Mouse (Mus musculus) forebrain, embryonic 16.5 days (tissue): Measurements from ENCODE around the gene E130308A19Rik. TPM values are rescaled to one million over a fixed set of nuclear protein-coding genes. Genes with fewer than 3 reads are reported as not detected.

ENCODE experiments used
- ATAC-seq: fragments of 200-750 bp; cut with Nextera tagmentation; 2 replicates; pipeline ENCODE4 v1.8.0; 2017; ENCODE audit warnings: mild to moderate bottlenecking, moderate library complexity
- H3K27ac ChIP-seq: fragments of 300-500 bp; sonication (generic); 2 replicates; pipeline ENCODE4 v1.5.1; 2014; ENCODE audit warnings: low read length, control low read depth
- H3K27me3 ChIP-seq: fragments of 300-500 bp; sonication (generic); replicated peaks from 2 replicates; pipeline ENCODE4 v1.6.1; 2014; ENCODE audit warnings: low read length; ENCODE audit not compliant: control insufficient read depth, insufficient read depth
- H3K36me3 ChIP-seq: fragments of 300-500 bp; sonication (generic); 2 replicates; pipeline ENCODE4 v1.6.1; 2014; ENCODE audit not compliant: control insufficient read depth, insufficient read depth
- H3K4me1 ChIP-seq: fragments of 300-500 bp; sonication (generic); replicated peaks from 2 replicates; pipeline ENCODE4 v1.6.1; 2014; ENCODE audit warnings: low read length; ENCODE audit not compliant: control insufficient read depth, insufficient read depth
- H3K4me2 ChIP-seq: fragments of 300-500 bp; sonication (generic); 2 replicates; pipeline ENCODE4 v1.6.1; 2014; ENCODE audit warnings: mild to moderate bottlenecking, low read length, control low read depth
- H3K4me3 ChIP-seq: fragments of 300-500 bp; sonication (generic); replicated peaks from 2 replicates; pipeline ENCODE4 v1.5.1; 2014; ENCODE audit warnings: mild to moderate bottlenecking, low read length, control low read depth
- H3K9ac ChIP-seq: fragments of 300-500 bp; sonication (generic); replicated peaks from 2 replicates; pipeline ENCODE4 v1.6.1; 2014; ENCODE audit warnings: low read depth, low read length, control low read depth
- H3K9me3 ChIP-seq: fragments of 300-500 bp; sonication (generic); 2 replicates; pipeline ENCODE4 v1.6.1; 2016; ENCODE audit warnings: low read length; ENCODE audit not compliant: control insufficient read depth
- WGBS: fragments of 180-500 bp; shearing (Covaris S2); extraction: QIAGEN DNeasy Blood & Tissue Kit; methylation state at CpG from one replicate; pipeline ENCODE4 v1.1.7; 2014; 5-methylcytosine and 5-hydroxymethylcytosine counted together
- polyA plus RNA-seq: library from polyadenylated mRNA; unstranded; fragments of >200 nt; fragmentation: Nextera tagmentation; extraction: Ambion mirVana; gene quantifications from 2 replicates; pipeline ENCODE4 v1.2.1, GENCODE M21; 2015

Gene E130308A19Rik
- polyA plus RNA-seq, 1 experiment from 2014 or later: 29.8 TPM

DNA sequence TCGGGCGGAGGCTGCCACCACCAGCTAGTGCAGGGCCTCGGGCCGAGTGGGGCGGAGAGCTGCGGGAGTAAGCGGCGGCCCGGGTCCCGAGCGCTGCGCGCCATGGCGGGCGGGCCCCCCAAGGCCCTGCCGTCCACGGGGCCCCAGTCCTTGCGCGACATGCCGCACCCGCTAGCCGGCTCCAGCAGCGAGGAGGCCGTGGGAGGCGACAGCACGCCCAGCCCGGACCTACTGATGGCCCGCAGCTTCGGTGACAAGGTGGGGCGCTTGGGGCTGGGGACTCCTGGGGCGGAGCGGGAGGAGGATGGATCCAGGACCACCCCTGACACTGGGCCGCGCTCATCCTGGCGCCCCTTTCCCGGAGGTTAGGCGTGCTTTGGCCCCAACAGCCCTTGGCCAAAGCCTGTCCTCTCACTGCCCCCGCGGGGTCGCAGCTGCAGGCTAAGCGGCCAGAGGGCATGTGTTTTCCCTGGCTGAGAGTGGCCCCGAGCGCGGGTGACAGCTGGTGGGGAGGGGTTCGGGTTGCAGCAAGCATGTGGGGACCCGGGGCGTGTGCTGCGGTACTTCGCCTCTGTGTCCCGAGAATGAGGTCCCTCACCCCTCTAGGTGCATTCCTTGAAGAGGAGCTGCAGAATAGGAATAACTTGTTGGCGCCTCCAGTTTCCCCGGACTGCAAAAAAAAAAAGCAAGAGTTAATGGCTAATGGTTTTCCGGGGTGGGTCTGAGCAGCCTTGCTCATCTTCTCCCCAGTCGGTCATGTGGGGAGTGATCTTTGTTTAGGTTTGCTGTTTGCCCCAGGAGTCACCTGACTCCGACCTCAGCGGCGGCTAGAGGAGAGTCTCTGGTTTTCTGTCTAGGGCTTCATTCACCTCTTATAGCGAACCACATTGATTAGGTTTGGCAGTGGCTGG lies 180.2 kb downstream of the E130308A19Rik start:
- H3K27ac ChIP-seq: peak overlapping the region; percentile 60; the same call in 1 of the 2 replicates
- peaks cover 12% of the 10 kb centered on the region for H3K4me1 ChIP-seq
- no peaks in the 10 kb centered on the region for H3K9me3 ChIP-seq
- no peaks in the 10 kb centered on the region for H3K36me3 ChIP-seq
- H3K4me3 ChIP-seq: peak overlapping the region; percentile 92
- ATAC-seq: peak; percentile 21
- H3K9ac ChIP-seq: peak overlapping the region; percentile 90
- no peaks in the 10 kb centered on the region for H3K27me3 ChIP-seq
- 0% methylated on average over 54 of the region's 58 CpGs for WGBS
- peak overlapping the region; percentile 96 for H3K4me2 ChIP-seq

DNA sequence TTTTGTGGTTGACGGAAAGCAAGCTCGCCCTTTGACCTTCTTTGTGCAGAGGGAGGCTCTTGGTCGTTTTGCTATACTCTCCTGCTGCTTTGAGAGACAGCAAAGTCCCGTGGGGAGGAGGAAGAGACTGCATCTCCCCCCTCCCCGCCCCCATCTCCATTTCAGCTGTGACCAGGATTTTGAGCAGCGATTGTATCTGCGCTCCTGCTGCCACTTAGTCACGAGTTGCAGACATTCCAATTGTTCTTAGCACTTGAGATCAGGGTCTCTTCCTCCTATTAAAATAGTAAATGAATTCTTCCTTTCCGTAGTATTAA lies 180.8 kb downstream of the E130308A19Rik start:
- Histone ChIP-seq H3K36me3 (no peaks in the 10 kb centered on the region), H3K27me3 (no peaks in the 10 kb centered on the region), H3K4me3 (peak overlapping the region; percentile 92), H3K4me1 (peaks cover 12% of the 10 kb centered on the region), H3K27ac (no peak overlapping the region), H3K9ac (peak overlapping the region; percentile 90), H3K4me2 (peak overlapping the region; percentile 96), H3K9me3 (no peaks in the 10 kb centered on the region)
- ATAC-seq: no peak
- 5% methylated on average over 9 of the region's 9 CpGs for WGBS

DNA sequence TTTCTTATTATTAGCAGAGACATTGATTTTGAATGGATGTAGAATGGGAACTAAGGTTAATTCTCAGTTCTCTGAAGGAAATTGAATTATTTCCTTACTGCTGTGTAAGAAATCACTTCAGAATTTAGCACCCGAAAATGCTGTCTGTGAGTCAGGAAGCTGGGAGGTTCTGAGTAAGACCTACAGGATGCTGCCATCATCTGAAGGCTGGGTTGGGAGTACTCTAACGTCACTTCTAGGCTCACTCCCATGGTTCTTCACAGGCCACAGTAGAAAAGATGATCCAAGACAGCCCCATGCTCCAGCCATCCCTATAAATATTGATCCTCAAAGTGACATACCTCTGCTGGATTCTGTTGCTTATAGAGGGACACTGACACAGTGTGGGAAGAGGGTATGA lies 181.5 kb downstream of the E130308A19Rik start:
- WGBS: 78% methylated on average over 2 of the region's 2 CpGs
- Histone ChIP-seq H3K4me1 (peaks cover 12% of the 10 kb centered on the region), H3K9me3 (no peaks in the 10 kb centered on the region), H3K9ac (no peak overlapping the region), H3K4me2 (no peak overlapping the region; the same call in 1 of the 2 replicates), H3K27ac (no peak overlapping the region), H3K27me3 (no peaks in the 10 kb centered on the region), H3K36me3 (no peaks in the 10 kb centered on the region), H3K4me3 (no peak overlapping the region)
- no peak for ATAC-seq

DNA sequence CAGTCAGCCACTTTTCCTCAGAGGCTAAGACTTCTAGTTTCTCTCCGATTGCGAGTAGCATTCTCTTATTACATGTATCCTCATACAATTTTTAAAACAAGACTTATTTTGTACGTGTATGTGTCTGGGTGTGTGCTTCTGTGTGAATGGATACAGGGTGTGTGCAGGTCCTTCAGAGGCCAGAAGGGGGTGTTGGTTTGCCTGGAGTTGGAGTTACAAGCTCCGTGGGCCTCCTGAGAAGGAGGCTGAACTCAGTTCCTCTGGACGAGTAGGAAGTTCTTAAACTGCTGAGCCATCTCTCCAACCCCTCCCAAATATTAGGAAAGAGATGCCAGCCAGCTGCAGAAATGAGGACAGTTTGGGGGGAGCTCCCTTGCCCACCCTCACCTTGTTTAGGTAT lies 182.4 kb downstream of the E130308A19Rik start:
- no peaks in the 10 kb centered on the region for H3K27me3 ChIP-seq
- H3K27ac ChIP-seq: no peak overlapping the region
- no peaks in the 10 kb centered on the region for H3K9me3 ChIP-seq
- peaks cover 12% of the 10 kb centered on the region for H3K4me1 ChIP-seq
- no peak overlapping the region for H3K4me2 ChIP-seq
- no peak overlapping the region for H3K4me3 ChIP-seq
- no peak for ATAC-seq
- WGBS: 78% methylated on average over 5 of the region's 5 CpGs
- H3K9ac ChIP-seq: no peak overlapping the region
- H3K36me3 ChIP-seq: no peaks in the 10 kb centered on the region

Other genes with a start within 250 kb of the E130308A19Rik start
- 0.84 and 1.8 TPM in 2 replicates for gene Susd1, start 187.6 kb upstream of the E130308A19Rik start, polyA plus RNA-seq
- 15.9 and 17.1 TPM in 2 replicates for gene Ptbp3, start 76.8 kb upstream of the E130308A19Rik start, polyA plus RNA-seq
- gene Hsdl2, start 44.6 kb upstream of the E130308A19Rik start, polyA plus RNA-seq: 19.5 and 23.1 TPM in 2 replicates
- 73.6 and 81.3 TPM in 2 replicates for gene Inip, start 175.4 kb downstream of the E130308A19Rik start, polyA plus RNA-seq
- gene Snx30, start 179.6 kb downstream of the E130308A19Rik start, polyA plus RNA-seq: 8.5 and 8.9 TPM in 2 replicates